Mouse (Mus musculus): ENCODE data around the gene 4930404N11Rik.

DNA sequence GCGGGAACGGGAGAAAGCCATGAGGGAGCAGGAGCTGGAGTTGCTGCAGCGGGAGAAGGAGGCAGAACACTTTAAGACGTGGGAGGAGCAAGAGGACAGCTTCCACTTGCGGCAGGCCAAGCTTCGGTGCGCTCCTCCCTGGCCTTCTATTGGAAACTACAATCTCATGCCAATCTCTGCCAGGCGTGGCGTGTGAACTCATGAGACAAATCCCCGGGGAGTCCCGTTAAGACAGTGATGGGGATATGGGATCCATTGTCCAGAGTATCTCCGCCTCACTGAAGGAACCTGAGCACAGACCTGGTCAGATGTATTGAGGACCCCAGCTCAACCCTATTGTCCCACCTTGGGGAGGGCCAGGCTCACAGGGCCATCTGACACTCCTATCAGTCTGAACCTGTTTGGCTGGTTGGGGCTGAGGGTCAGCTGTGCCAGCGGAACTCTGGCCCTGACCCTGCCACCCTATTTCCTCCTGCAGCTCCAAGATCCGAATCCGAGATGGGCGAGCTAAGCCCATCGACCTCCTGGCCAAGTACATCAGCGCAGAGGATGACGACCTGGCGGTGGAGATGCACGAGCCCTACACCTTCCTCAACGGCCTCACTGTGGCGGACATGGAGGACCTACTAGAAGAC is 42.4 kb downstream of the 4930404N11Rik start:
- TF ChIP-seq CTCF (IDR thresholded peaks at IDR 0.05; ENCODE audit: low read depth, low read length) (no peak), TAL1 (conservative IDR thresholded peaks at IDR 0.05; ENCODE audit: low read depth, low read length) (no peak), GATA1 (IDR thresholded peaks at IDR 0.05; ENCODE audit: borderline replicate concordance, low read length) (no peak)
